Mouse (Mus musculus): ENCODE data around the gene Ppp1r12b. TPM values are rescaled to one million over a fixed set of nuclear protein-coding genes. Genes with fewer than 3 reads are reported as not detected.
A peak's percentile ranks its signal among the peaks of the same experiment; 100 is the strongest.

Gene Ppp1r12b
- polyA plus RNA-seq (2012; fragmentation: generic; extraction: Trizol) = 4.4 TPM

DNA sequence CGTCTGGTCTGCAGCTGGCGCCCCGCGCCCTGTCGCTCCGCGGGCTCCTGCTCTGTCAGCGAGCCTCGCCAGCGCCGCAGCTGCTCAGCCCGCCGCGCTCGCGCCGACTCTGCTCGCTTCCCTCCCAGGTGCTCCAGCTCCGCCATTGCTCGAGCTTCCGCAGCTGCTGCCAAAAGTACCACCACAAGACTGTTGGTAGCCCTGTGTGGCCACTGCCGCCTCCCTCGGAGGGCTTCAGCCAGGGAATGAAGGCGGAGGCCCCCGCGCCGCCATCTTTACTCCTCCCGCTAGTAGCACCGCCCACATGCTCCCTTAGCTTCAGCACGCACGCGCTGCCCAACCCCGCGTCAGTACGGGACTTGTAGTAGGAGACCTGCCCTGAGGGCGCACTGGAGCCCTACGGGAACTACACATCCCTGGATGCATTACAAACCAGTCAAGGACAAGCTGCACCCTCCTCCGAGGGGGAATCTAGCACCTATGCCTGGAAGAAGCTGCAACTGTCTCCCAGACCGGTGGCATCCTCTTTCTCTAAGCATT is at the start of gene Ppp1r12b:
Gene Ppp1r12b, minus strand, starts transcription at position 306 of the 540 bp plus-strand sequence.
- Histone ChIP-seq H3K27me3 (ENCODE audit: control insufficient read depth, insufficient read depth, insufficient read length) (no peaks in the 10 kb centered on the region), H3K36me3 (ENCODE audit: control insufficient read depth, insufficient read depth) (no peaks in the 10 kb centered on the region), H3K4me2 (ENCODE audit: low read depth) (peak within 1 kb of the TSS; percentile 95), H3K4me3 (peak within 1 kb of the TSS; percentile 74), H3K79me2 (ENCODE audit: control insufficient read depth, insufficient read depth) (peaks cover 16% of the 10 kb centered on the region), H3ac (ENCODE audit: control insufficient read depth, insufficient read length) (peak within 1 kb of the TSS; percentile 79)
- TF ChIP-seq POLR2AphosphoS2 (IDR thresholded peaks at IDR 0.05; ENCODE audit: insufficient read length, low read depth) (peak; percentile 80), TCF3 (IDR thresholded peaks at IDR 0.05; ENCODE audit: insufficient read length, low read depth) (no peak), E2F4 (IDR thresholded peaks at IDR 0.05; ENCODE audit: insufficient read depth) (no peak), CEBPB (IDR thresholded peaks at IDR 0.05; ENCODE audit: insufficient read depth, poor library complexity, severe bottlenecking) (no peak), TCF12 (IDR thresholded peaks at IDR 0.05; ENCODE audit: insufficient read depth, poor library complexity, severe bottlenecking) (no peak), MYOD1 (IDR thresholded peaks at IDR 0.05; ENCODE audit: control insufficient read depth in 1 of 3, insufficient read length in 2 of 3, low read depth in 2 of 3) (peak in 2 of 3 experiments; percentile 20 to 57), REST (IDR thresholded peaks at IDR 0.05; ENCODE audit: insufficient read depth, insufficient read length) (no peak), USF1 (IDR thresholded peaks at IDR 0.05; ENCODE audit: low read depth) (no peak), POLR2A (IDR thresholded peaks at IDR 0.05; ENCODE audit: insufficient read length, low read depth) (peak; percentile 85), SRF (IDR thresholded peaks at IDR 0.05; ENCODE audit: control insufficient read depth, insufficient read length, low read depth) (peak; percentile 65), MYOG (IDR thresholded peaks at IDR 0.05; ENCODE audit: control insufficient read depth in 1 of 3, insufficient read depth in 1 of 3, insufficient read length in 2 of 3, low read depth in 2 of 3) (peak in 2 of 3 experiments; percentile 6 to 21), MAX (IDR thresholded peaks at IDR 0.05; ENCODE audit: low read depth) (no peak)

DNA sequence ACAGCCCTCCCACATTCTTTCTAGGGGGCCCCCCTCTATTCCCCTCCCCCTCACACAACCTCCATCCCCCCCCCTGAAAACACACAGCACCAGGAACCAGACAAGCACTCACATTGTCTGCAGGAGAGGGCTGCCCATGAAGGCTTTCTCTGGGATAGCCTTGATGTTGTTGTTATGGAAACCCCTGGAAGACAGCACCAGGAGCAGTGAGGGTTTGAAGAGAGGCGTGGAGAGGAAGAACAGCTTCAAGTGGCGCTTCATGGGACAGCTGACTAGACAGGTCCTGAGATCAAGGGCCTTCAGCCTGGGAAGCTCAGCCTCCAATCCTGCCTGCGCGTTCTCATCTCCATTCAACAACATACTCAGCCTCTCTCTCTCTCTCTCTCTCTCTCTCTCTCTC is 47.6 kb upstream of the Ppp1r12b start:
- H3K79me2 ChIP-seq (ENCODE audit: control insufficient read depth, insufficient read depth) = no peaks in the 10 kb centered on the region
- no peak overlapping the region for H3ac ChIP-seq (ENCODE audit: control insufficient read depth, insufficient read length)
- TF ChIP-seq MAX (IDR thresholded peaks at IDR 0.05; ENCODE audit: low read depth) = no peak
- TF ChIP-seq POLR2A (IDR thresholded peaks at IDR 0.05; ENCODE audit: insufficient read length, low read depth) = no peak
- TF ChIP-seq REST (IDR thresholded peaks at IDR 0.05; ENCODE audit: insufficient read depth, insufficient read length) = no peak
- TF ChIP-seq MYOG (IDR thresholded peaks at IDR 0.05; ENCODE audit: control insufficient read depth in 1 of 3, insufficient read depth in 1 of 3, insufficient read length in 2 of 3, low read depth in 2 of 3) = no peak
- TF ChIP-seq E2F4 (IDR thresholded peaks at IDR 0.05; ENCODE audit: insufficient read depth) = no peak
- TF ChIP-seq TCF3 (IDR thresholded peaks at IDR 0.05; ENCODE audit: insufficient read length, low read depth) = no peak
- no peak for TF ChIP-seq POLR2AphosphoS2 (IDR thresholded peaks at IDR 0.05; ENCODE audit: insufficient read length, low read depth)
- no peak for TF ChIP-seq USF1 (IDR thresholded peaks at IDR 0.05; ENCODE audit: low read depth)
- no peak overlapping the region for H3K4me2 ChIP-seq (ENCODE audit: low read depth)
- H3K36me3 ChIP-seq (ENCODE audit: control insufficient read depth, insufficient read depth) = no peaks in the 10 kb centered on the region
- H3K4me3 ChIP-seq = no peak overlapping the region
- H3K27me3 ChIP-seq (ENCODE audit: control insufficient read depth, insufficient read depth, insufficient read length) = no peaks in the 10 kb centered on the region

GRCm38 (mm10) chr1:135000527-135000926 is 44.8 kb upstream of the Ppp1r12b start:
- H3K27me3 ChIP-seq (ENCODE audit: control insufficient read depth, insufficient read depth, insufficient read length) = no peaks in the 10 kb centered on the region
- H3K4me2 ChIP-seq (ENCODE audit: low read depth) = no peak overlapping the region
- no peaks in the 10 kb centered on the region for H3K79me2 ChIP-seq (ENCODE audit: control insufficient read depth, insufficient read depth)
- H3K4me3 ChIP-seq = no peak overlapping the region
- no peak for TF ChIP-seq TCF12 (IDR thresholded peaks at IDR 0.05; ENCODE audit: insufficient read depth, poor library complexity, severe bottlenecking)
- TF ChIP-seq POLR2AphosphoS2 (IDR thresholded peaks at IDR 0.05; ENCODE audit: insufficient read length, low read depth) = no peak
- TF ChIP-seq MYOD1 (IDR thresholded peaks at IDR 0.05; ENCODE audit: control insufficient read depth in 1 of 3, insufficient read length in 2 of 3, low read depth in 2 of 3) = no peak
- TF ChIP-seq REST (IDR thresholded peaks at IDR 0.05; ENCODE audit: insufficient read depth, insufficient read length) = no peak
- no peak for TF ChIP-seq E2F4 (IDR thresholded peaks at IDR 0.05; ENCODE audit: insufficient read depth)
- TF ChIP-seq POLR2A (IDR thresholded peaks at IDR 0.05; ENCODE audit: insufficient read length, low read depth) = no peak
- TF ChIP-seq TCF3 (IDR thresholded peaks at IDR 0.05; ENCODE audit: insufficient read length, low read depth) = no peak
- H3K36me3 ChIP-seq (ENCODE audit: control insufficient read depth, insufficient read depth) = no peaks in the 10 kb centered on the region
- H3ac ChIP-seq (ENCODE audit: control insufficient read depth, insufficient read length) = no peak overlapping the region

DNA sequence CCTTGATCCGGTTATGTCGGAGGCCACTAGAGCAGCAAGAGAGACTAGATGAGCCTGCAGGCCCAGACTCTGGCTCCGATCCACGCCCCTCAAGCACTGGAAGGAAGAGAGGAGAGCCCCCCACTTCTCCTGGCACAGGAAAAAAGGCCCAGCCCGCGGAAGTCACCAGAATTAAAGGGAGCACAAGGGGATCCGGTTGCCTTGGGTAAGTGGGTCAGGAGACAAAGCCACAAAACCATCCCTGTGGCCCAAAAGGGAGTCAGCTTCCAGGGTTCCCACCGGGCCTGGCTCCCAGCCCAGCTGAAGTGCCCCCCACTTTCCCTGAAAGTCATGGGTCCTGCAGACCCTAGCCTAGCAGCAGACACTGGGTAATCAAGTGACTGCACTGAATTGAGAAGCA is 42.5 kb upstream of the Ppp1r12b start:
- no peak overlapping the region for H3ac ChIP-seq (ENCODE audit: control insufficient read depth, insufficient read length)
- H3K79me2 ChIP-seq (ENCODE audit: control insufficient read depth, insufficient read depth) = no peaks in the 10 kb centered on the region
- no peak for TF ChIP-seq MYOG (IDR thresholded peaks at IDR 0.05; ENCODE audit: control insufficient read depth in 1 of 3, insufficient read depth in 1 of 3, insufficient read length in 2 of 3, low read depth in 2 of 3)
- TF ChIP-seq POLR2A (IDR thresholded peaks at IDR 0.05; ENCODE audit: insufficient read length, low read depth) = no peak
- no peak for TF ChIP-seq MYOD1 (IDR thresholded peaks at IDR 0.05; ENCODE audit: control insufficient read depth in 1 of 3, insufficient read length in 2 of 3, low read depth in 2 of 3)
- no peak for TF ChIP-seq REST (IDR thresholded peaks at IDR 0.05; ENCODE audit: insufficient read depth, insufficient read length)
- no peak for TF ChIP-seq MAX (IDR thresholded peaks at IDR 0.05; ENCODE audit: low read depth)
- no peak for TF ChIP-seq TCF12 (IDR thresholded peaks at IDR 0.05; ENCODE audit: insufficient read depth, poor library complexity, severe bottlenecking)
- TF ChIP-seq USF1 (IDR thresholded peaks at IDR 0.05; ENCODE audit: low read depth) = no peak
- TF ChIP-seq TCF3 (IDR thresholded peaks at IDR 0.05; ENCODE audit: insufficient read length, low read depth) = no peak
- TF ChIP-seq SRF (IDR thresholded peaks at IDR 0.05; ENCODE audit: control insufficient read depth, insufficient read length, low read depth) = no peak
- no peak for TF ChIP-seq E2F4 (IDR thresholded peaks at IDR 0.05; ENCODE audit: insufficient read depth)
- no peak for TF ChIP-seq POLR2AphosphoS2 (IDR thresholded peaks at IDR 0.05; ENCODE audit: insufficient read length, low read depth)
- TF ChIP-seq CEBPB (IDR thresholded peaks at IDR 0.05; ENCODE audit: insufficient read depth, poor library complexity, severe bottlenecking) = no peak
- H3K36me3 ChIP-seq (ENCODE audit: control insufficient read depth, insufficient read depth) = no peaks in the 10 kb centered on the region
- no peak overlapping the region for H3K4me2 ChIP-seq (ENCODE audit: low read depth)
- H3K27me3 ChIP-seq (ENCODE audit: control insufficient read depth, insufficient read depth, insufficient read length) = no peaks in the 10 kb centered on the region
- no peak overlapping the region for H3K4me3 ChIP-seq

DNA sequence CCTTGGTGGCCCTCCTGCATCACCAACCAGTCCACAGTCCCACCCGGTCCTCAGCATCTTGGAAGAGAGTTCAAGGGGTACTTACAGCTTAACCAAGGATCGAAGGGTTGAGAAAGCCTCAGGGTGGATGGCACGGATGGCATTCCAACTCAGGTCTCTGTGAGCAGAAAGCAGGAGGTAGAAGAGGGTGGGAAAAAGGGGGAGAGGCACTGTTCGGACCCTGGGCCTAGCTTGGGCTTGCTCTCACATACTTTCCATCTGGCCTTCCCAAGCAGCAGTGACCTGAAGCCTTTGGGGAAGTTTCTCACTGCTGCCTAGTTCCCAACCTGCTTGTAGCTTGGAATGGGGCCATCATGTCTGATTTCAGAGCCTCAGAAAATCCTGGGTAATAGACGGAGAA is 41.8 kb upstream of the Ppp1r12b start:
- Histone ChIP-seq H3K27me3 (ENCODE audit: control insufficient read depth, insufficient read depth, insufficient read length) (no peaks in the 10 kb centered on the region), H3K79me2 (ENCODE audit: control insufficient read depth, insufficient read depth) (no peaks in the 10 kb centered on the region), H3K4me3 (no peak overlapping the region), H3K4me2 (ENCODE audit: low read depth) (no peak overlapping the region), H3K36me3 (ENCODE audit: control insufficient read depth, insufficient read depth) (no peaks in the 10 kb centered on the region), H3ac (ENCODE audit: control insufficient read depth, insufficient read length) (no peak overlapping the region)
- no peak for TF ChIP-seq POLR2A (IDR thresholded peaks at IDR 0.05; ENCODE audit: insufficient read length, low read depth)
- TF ChIP-seq E2F4 (IDR thresholded peaks at IDR 0.05; ENCODE audit: insufficient read depth) = no peak
- TF ChIP-seq MYOG (IDR thresholded peaks at IDR 0.05; ENCODE audit: control insufficient read depth in 1 of 3, insufficient read depth in 1 of 3, insufficient read length in 2 of 3, low read depth in 2 of 3) = no peak
- TF ChIP-seq REST (IDR thresholded peaks at IDR 0.05; ENCODE audit: insufficient read depth, insufficient read length) = no peak
- TF ChIP-seq SRF (IDR thresholded peaks at IDR 0.05; ENCODE audit: control insufficient read depth, insufficient read length, low read depth) = no peak
- TF ChIP-seq MYOD1 (IDR thresholded peaks at IDR 0.05; ENCODE audit: control insufficient read depth in 1 of 3, insufficient read length in 2 of 3, low read depth in 2 of 3) = no peak
- no peak for TF ChIP-seq CEBPB (IDR thresholded peaks at IDR 0.05; ENCODE audit: insufficient read depth, poor library complexity, severe bottlenecking)
- TF ChIP-seq TCF3 (IDR thresholded peaks at IDR 0.05; ENCODE audit: insufficient read length, low read depth) = no peak
- no peak for TF ChIP-seq POLR2AphosphoS2 (IDR thresholded peaks at IDR 0.05; ENCODE audit: insufficient read length, low read depth)
- no peak for TF ChIP-seq MAX (IDR thresholded peaks at IDR 0.05; ENCODE audit: low read depth)
- TF ChIP-seq USF1 (IDR thresholded peaks at IDR 0.05; ENCODE audit: low read depth) = no peak
- TF ChIP-seq TCF12 (IDR thresholded peaks at IDR 0.05; ENCODE audit: insufficient read depth, poor library complexity, severe bottlenecking) = no peak
